Mouse (Mus musculus) spleen, adult 2 months (tissue): ENCODE measurements around the gene Wdr70.

ENCODE experiments used
- CTCF ChIP-seq: fragments of 200-500 bp; IDR thresholded peaks from 2 replicates; pipeline ENCODE4 v1.5.1; 2011; ENCODE audit warnings: mild to moderate bottlenecking, inconsistent platforms; ENCODE audit not compliant: insufficient read depth, insufficient read length, insufficient replicate concordance; ENCODE audit errors: extremely low read depth
- POLR2A ChIP-seq: fragments of 200-500 bp; IDR thresholded peaks from 2 replicates; pipeline ENCODE4 v1.6.1; 2011; ENCODE audit warnings: low read depth, low read length, inconsistent platforms

GRCm38 (mm10) chr15:8129281-8129680 is 30.3 kb upstream of the Wdr70 start:
- TF ChIP-seq POLR2A (no peak), CTCF (no peak)
